Mouse (Mus musculus) erythroblast, embryonic 14.5 days (primary cell): ENCODE results near the gene Rnf5.

Source experiments
- GATA1 ChIP-seq: IDR thresholded peaks from 2 replicates; pipeline ENCODE4 v1.6.1; 2012; ENCODE audit warnings: low read length, inconsistent platforms, mixed read lengths
- TAL1 ChIP-seq: IDR thresholded peaks from 3 replicates; pipeline ENCODE4 v1.6.1; 2012; ENCODE audit warnings: low read length, inconsistent platforms, mixed read lengths

DNA sequence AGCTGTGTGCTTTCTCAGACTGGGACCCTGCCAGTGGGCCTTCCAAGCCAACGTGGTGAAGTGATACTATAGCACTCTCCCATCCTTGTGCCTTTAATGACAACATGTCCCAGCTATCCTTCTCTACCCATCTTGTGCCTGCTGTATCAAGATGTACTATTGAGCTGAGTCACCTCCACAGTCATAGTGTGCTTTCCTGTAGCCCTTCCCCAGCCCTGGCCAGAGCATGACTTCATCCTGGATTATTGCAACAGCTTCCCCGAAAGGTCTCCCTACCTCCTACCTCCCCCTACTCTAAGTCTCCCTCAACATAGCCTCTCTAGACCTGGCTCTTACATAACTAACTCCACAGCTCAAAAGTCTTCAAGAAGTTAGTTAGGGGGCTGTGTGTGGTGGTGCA is 32.2 kb upstream of the Rnf5 start:
- TF ChIP-seq TAL1 (no peak), GATA1 (no peak)
